Mouse (Mus musculus) induced T-regulatory cell, adult 2 months (primary cell): ENCODE results near the gene Fam161b.
"Not testable (repeated sequence)": the region's sequence is repeated elsewhere in the genome, so short reads cannot be mapped to it uniquely, and the experiment has no call there.

Experiments used
- DNase-seq: peaks from one replicate; pipeline ENCODE4 v3.0.0-alpha.2; 2012; ENCODE audit warnings: low read depth

Gene Fam161b

DNA sequence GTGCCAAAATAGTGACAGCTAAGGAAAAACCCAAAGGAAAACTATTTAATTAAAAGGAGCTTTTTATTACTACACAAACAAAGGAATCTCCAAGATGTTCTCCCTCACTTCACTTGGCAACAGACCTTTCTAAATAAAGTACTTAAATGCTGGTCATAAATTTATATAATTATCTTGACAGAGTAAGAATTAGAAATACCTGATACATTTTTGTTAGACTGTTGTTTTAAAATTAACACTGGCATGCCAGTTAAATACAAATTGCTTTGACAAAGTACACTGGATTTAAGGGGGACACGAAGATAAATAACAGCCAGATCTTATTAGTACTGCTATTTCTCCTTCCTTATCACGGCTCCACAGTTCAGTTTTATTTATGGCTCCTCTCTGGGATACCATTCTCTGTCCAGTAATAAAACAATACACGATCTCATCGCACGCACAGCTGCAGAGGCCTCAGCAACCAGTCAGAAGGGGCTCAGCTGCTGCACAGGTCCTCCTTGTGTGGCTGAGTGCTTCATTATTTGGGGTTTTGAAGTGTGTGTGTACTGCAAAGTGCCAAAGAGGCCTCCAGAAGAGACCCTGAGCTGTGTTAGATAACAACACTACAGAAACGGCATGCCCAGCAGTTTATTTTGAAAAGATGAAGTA, 12.3 kb upstream of the Fam161b start:
- DNase-seq, result no peak

DNA sequence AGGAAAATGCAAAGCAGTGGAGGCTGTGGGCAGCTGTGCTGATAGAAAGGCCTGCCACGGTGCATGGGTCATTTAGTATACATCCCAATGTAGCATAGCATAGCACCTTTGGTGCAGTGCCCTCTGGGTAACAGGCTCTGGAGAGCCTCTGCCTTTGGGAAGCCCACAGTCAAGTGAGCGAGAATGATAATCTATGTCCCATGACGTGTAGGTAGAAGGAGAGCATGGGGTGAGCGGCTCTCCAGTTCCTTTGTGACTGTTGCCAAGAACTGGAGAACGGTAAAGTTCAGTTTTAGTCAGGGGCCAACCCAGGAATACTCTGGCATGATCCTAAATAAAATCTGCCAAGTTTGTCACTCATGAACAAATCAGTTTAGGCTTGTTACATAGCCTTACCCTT, 10.0 kb upstream of the Fam161b start:
- no peak for DNase-seq

DNA sequence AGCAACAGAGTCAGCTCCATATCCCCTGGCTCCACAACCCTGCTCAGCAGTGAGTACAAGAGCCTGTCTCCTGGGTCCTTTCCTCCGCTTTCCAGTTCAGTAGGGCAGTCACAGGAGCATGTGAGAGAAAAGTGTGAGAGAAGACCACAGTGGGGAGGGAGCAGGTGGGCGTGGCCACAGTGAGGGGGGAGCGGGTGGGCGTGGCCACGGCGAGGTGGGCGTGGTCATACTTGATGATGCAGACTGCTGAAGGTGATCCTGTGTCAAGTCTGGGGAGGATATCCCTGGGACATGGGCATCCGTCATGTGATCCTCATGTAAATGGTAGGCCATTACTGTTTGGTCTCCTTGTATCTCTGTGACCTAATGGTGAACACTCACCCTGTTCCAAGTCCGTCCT, 5.3 kb upstream of the Fam161b start:
- peak; percentile 28 for DNase-seq

DNA sequence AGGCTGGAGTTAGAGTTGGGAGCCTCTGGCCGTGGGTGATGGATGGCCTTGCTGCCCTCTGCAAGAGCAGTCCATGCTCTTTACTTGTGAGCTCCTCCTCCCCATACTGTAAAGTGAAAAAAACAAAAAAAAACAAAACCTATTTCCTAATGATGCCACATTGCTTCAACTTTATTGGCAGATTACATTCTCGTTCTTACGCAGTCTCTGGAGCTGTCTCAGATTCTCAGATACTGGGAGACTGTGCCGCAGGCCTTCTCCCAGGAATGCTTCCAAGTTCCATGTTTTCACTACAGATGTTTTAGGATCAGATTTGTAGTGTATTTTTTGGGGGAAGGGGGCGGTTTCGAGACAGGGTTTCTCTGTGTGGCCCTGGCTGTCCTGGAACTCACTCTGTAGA, 3.5 kb upstream of the Fam161b start:
- DNase-seq, result no peak

DNA sequence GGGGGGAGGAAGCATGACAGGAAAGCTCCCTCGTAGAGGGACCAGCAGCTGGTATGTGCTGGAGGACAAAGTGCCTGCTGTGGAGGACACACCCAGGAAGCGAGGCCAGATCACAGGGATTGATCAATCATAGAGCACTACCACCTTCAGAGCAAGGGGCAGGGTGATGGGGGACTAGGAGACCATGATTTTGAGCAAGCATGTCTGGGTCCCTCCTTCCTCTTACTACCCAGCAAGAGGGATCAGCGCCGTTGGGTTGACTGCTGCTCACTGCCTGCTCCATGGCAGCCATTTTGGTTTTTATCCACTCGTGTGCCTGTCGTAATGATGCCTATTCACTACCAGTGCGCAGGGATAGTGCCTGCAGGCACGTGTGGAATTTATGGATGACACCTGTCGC, 2.7 kb upstream of the Fam161b start:
- DNase-seq, result no peak

DNA sequence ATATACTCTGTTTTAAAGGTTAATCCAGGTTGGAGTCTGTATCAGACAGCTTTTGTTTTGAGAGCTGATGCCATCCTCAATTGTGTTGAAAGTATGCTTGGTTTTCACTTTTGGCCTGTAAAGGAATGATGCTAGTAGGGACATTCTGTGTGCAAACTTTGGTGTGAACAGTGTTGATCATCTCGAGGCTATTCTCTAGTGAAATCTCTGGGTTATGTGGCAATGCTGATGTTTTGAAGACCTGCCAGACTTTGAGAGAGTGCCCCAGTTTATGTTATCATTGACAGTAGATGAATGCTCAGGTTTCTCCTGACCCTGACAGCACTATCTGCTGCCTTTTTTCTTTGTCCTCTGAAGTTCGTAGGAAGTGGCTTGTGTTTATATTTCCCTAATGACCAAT, 1.2 kb upstream of the Fam161b start:
- no peak for DNase-seq

DNA sequence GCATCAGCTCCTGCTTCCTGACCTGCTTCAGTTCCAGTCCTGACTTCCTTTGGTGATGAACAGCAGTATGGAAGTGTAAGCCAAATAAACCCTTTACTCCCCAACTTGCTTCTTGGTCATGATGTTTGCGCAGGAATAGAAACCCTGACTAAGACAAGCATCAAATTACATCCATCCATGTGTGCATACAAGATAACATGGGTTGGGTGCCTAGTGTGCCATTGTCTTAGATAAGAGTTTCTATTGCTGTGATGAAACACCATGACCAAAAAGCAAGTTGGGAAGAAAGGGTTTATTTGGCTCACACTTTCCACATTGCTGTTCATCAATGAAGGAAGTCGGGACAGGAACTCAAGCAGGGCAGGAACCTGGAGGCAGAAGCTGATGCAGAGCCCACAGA, 2.9 kb downstream of the Fam161b start:
- DNase-seq, result not testable (repeated sequence)

DNA sequence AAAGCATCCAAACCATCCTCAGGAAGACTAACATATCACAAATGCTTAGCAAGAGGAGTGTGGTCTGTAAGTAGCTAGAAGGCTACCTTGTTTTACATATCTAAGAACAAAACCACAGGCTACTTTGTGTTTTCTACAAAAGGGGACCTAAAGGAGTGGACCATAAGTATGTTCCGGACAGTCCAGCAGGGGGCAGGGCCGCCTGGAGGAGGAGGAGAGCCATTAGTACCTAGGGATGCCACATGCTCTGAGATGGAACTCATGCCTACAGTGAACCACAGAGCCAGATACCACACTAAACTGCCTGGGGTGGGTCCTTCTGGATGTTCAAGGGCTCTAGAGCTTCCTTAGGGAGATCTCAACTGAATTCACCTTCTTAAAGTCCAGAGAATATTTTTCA, 14.4 kb downstream of the Fam161b start:
- peak; percentile 35 for DNase-seq

DNA sequence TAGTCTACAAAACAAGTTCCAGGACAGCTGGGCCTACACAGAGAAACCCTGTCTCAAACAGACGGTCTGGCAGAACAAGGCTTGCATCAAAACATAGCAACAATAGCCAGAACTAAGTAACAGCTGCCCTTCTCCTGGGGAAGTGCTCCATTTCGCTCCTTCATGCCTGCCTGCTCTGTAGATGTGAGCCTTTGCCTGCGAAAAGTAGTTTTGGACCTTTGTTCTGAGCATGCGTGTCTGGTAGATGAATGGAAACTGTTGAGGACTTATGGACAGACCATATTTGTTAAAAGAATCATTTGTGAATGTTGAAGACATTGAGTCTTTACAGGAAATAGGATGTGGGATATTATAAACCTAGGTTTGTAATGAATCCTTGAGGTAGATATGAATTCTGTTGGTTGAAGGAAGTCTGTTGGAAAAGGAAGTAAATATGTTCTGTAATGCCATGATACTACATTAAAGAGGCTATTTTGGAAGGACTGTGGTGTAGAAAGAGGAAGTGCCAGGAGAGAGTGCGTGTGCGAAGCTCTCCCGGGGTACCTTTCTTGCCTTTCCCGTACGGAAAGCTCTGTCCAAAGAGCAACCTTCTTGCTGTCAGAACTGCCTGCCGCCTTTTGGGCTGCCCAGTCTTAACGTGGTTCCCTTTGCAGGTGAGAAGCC, 24.5 kb downstream of the Fam161b start:
- DNase-seq, result no peak

DNA sequence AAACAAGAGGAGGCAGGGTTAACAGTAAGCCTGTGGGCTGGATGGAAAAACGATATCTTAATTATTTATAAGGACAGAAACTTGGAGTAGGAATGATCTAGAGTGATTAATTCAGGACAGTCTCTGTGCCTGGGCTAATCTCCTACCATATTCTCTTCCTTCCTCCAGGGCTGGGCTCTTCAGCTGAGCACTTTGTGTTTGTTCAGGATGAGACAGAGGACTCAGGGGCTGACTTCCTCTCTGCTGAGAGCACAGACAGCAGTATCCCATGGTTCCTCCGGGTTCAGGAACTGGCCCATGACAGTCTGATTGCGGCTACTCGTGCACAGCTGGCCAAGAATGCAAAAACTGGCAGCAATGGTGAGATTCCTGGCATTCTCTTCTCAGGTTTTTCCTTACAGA, 34.5 kb downstream of the Fam161b start:
- DNase-seq, result no peak

DNA sequence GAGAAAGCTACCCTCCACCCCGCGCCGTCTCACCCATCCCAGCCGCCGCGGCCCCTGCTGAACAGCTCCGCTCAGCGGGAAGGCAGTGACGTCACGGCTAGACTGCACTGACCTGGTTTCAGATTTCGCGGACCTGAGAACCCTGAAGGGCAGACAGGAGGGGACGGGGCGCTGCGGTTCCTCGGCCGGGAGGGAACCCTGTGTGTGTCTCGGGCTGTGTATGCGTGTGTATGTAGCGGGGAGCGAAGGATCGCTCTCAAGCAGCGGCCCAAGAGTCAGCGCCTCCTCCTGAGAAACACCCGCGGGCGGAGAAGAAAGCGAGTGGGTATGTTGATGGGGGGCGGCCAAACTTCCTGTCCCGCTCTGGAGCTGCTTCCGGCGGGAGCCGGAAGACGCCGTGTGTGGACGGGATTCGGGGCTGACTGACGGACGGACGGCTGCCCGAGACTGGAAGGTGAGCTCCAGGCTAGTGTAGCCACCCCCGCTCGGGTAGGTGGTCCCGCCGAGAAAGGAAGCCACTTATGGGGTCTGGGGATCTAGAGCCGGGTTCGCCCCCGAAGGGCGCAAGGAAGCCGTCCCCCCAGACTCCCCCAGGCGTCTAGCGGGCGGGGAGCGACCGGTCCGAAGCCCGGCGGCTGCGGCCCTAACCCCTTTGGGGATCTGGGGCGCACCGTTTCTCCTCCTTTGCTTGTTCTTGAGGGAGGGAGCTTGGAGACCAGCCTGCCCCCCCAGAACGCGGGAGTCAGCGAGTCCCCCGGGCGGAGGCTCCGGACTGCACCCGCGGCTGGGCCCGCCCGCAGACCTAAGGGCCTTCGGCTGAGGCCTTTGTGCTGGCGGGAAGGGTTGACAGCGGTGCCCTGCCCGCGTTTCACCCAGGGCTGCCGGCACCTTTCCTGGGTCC, 44.7 kb downstream of the Fam161b start, which contains the start of gene Zfp410:
Zfp410 (plus strand) TSS at position 132 of the 901 bp plus-strand sequence.
- DNase-seq, result peak; percentile 82

DNA sequence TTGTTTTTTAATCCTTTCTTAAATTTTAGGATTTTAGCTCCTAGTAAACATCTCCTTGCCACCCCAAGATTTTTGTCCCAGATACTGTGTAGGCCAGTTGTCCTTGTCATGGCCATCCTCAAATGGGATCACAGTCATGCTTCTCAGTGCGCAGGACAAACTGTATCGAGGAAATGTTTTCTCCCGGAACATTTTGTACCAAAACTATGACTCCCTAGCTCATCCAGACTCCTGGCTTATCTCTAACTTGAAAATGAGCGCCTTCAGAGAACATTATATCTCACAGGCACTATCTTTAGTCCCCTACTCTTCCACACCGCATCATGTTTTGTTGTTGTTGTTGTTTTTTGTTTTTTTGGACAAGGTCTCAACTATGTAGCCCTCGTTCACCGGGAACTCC, 45.6 kb downstream of the Fam161b start:
- no peak for DNase-seq

DNA sequence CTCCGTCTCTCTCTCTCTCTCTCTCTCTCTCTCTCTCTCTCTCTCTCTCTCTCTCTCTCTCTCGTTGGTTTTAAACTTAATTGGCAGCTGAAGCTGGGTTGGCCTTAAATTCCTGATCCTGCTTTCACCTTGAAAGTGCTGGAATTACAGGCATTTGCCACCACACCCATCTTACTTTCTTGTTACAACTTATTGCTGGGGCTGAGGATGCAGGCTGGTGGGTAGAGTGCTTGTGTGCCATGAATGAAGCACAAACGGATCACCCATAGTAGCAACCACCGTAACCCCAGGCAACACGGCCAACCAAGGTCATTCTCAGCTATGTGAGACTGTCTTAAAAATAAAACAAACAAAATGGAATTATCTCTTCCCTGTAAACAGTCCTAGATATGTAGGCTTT, 50.3 kb downstream of the Fam161b start:
- DNase-seq, result no peak

DNA sequence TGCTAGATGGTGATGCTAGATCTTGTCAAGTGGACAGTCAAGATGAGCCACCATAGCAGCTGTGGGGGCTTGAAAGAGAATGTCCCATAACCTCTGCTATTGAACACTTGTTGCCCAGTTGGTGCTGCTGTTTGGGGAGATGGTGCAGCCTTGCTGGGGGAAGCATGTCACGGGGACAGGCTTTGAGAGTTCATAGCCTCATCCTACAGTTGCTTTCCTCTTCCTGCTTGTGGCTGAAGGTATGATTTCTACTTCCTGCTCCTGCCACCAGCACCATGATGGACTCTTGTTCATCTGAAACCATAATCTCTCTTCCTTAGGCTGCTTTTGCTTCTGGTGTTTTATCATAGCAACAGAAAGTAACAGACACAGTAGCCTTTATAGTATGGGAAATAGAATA, 57.1 kb downstream of the Fam161b start:
- DNase-seq, result no peak

DNA sequence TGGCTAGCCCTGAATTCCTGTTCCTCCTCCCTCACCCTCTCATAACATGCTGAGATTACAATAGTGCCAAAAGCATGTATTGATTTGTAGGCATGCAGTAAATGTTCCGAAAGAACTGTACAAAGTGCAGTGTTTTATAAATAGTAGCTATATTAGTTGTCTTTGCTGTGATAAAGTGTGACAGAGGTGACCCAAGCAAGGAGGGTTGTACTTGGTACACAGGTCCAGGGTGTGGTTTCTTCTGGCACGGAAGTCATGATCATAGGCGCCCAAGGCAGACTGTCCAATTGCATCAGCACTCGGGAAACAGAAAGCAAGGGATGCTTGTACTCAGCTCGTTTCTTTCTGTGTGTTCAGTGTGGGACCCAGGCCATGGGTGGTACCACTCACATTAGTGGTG, 57.5 kb downstream of the Fam161b start:
- DNase-seq, result no peak

DNA sequence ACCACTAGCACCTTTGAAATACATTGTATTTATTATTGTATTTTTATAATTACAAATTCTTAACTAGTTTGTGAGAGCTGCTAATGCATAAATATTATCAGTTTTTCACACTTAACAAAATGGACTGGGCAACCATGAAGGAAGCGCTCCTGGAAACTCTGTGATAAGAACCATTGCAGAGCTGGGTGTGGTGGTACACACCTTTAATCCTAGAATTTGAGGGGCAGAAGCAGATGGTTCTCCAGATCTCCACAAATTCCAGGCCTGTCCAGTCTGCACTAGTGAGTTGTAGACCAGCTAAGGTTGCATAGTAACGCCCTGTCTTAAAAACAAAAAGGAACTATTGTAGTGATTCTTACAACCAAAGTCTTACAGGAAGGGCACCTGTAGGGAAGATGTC, 62.4 kb downstream of the Fam161b start:
- DNase-seq, result no peak

DNA sequence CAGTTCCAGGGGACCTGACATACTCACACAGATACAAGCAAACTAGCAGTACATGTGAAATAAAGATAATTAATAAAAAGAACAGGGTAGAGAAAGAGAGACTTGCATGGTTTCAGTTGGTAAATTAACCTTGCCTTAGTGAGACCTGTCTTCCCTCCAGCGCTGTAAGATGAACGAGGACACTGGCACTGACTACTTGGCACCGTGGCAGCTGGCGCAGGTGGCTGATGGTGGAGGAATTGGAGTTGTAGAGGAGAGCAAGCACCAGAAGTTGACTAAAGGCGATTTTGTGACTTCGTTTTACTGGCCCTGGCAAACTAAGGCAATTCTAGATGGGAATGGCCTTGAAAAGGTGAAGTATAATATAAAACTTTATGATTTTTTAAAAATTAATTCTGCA, 63.8 kb downstream of the Fam161b start:
- no peak for DNase-seq
